Mouse (Mus musculus): ENCODE measurements at regions not wholly inside any gene's neighbourhood (a gene's known extent, or its start where the extent isn't known, plus 50 kb on each side); places are given as distances from the start of the nearest gene placed in this dataset.

DNA sequence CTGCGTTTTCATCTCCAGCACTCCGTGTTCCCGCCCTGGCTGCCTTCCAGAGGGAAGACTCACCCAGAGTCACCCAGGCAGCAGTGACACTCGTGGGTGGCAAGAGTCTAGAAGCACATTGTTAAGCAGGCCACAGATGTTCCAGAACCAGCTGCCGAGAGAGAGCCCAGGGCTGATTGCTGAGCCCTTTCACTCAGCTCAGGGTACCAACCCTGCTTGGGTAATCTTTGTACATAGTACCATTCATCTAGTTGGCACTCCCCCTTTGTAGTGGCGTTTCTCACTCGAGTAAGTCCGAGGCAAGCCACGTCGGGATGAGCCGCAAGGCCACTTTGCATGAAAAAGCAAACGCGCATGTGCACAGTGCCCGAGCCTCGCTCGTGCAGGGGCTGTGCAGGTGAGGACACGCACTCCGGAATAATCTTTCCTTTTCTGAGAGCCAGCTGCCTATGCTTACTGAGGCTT, 156.9 kb downstream of the Zfp281 start:
- no peak for DNase-seq (ENCODE audit: low spot score in 2 of 2)

DNA sequence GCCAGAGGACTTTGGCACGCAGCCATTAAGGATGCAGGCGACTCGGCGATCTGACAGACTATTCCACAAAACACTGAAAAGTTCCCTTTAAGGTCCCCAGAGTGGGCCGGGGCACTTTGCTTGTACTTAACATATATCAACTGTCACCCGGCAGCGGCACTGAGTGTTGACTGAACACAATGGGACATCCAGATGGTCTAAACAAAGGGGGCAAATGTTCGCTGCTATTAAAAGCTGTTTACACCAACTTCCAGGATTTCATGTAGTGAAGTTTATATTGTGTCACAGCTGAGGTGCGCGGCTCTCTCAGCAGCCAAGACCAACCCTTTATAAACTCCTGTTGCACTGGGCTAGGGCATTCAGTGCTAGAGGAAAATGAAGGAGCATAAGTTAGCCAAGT, 157.6 kb downstream of the Zfp281 start:
- DNase-seq (ENCODE audit: low spot score in 2 of 2): no peak

DNA sequence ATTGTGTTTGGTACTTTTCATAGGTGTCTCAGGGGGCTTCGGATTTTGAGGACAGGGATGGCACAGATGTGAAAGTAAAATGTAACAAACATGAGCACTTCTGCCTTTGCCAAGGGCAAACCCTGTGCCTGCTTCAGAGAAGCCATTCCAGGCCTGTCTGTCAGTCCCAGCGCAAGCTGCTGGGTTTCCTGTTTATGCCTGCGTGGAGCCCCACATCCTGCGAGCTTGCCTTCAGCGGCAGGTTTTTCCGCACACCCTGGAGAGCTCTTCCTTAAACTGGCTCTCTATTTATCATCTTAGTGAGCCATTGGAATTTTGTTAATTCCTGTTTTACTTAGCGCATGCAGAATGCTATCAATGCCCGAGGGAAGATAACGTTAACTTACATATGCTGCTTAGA, 159.5 kb downstream of the Zfp281 start:
- DNase-seq (ENCODE audit: low spot score in 2 of 2): no peak

DNA sequence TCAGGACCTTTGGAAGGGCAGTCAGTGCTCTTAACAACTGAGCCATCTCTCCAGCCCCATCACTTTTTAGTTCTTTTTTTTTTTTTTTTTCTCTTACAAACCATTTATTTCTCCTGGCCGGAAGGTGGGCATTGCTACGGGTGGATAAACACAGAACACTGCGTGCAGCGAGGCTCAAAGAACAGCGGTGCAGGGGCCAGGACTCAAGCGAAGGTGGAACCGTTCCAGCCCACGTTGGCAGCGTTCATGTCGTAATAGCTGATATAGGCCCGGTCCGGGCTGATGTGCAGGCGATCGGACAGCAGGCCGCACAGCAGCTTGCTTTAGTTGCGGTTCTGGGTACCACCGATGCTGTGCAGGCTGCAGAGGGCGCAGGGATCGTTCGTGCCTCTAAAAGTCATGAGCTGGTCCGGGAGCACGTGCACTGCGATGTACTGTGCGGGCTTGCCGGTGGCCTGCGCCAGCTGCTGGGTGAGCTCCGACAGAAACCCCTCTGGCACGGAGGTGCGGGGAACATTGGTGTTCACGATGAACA, 164.3 kb downstream of the Zfp281 start:
- DNase-seq (ENCODE audit: low spot score in 2 of 2): no peak

DNA sequence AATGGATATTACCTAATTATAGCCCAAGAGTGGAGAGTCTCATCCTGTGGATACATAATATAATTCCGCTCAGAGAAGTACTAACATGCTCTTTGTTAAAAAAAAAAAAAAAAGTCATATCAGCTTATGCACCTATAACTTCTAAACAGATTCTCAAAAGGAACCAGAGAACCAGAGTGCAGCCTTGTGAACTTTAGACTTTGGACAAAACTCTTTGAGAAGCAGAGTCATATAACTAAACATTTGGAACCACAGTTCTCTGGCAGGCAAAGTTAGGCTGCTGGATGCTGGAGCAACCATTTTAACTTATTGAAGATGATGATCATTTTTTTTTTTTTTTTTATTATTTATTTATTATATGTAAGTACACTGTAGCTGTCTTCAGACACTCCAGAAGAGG, 166.9 kb downstream of the Zfp281 start:
- DNase-seq (ENCODE audit: low spot score in 2 of 2): no peak

Measured in natural killer cell, adult 2 months (primary cell).